Mouse (Mus musculus) G1E-ER4 (cell line): ENCODE measurements around the gene D130040H23Rik. TPM values are rescaled to one million over a fixed set of nuclear protein-coding genes. Genes with fewer than 3 reads are reported as not detected.

Experiments used
- GATA1 ChIP-seq: IDR thresholded peaks from one replicate; pipeline ENCODE4 v1.8.0; 2012; ENCODE audit warnings: low read length, inconsistent platforms
- polyA plus RNA-seq: library from polyadenylated mRNA; stranded (reverse); fragments of >175 nt; gene quantifications from 2 replicates; pipeline ENCODE4 v1.2.3, GENCODE M21; 2012

D130040H23Rik gene
- polyA plus RNA-seq: 0.03 TPM in 1 of 2 replicates, not detected in the other

- no peak for TF ChIP-seq GATA1
These were observed at the start of gene D130040H23Rik for GRCm38 (mm10) chr8:69270386-69271202. Gene D130040H23Rik, plus strand, starts transcription at chr8:69271080.

GRCm38 (mm10) chr8:69242541-69242940 is 28.3 kb upstream of the D130040H23Rik start:
- no peak for TF ChIP-seq GATA1

GRCm38 (mm10) chr8:69268525-69268924 is 2.4 kb upstream of the D130040H23Rik start:
- no peak for TF ChIP-seq GATA1

GRCm38 (mm10) chr8:69271203-69271554 is 299 bp downstream of the D130040H23Rik start:
- no peak for TF ChIP-seq GATA1

- TF ChIP-seq GATA1: no peak
These were observed 1.6 kb downstream of the D130040H23Rik start for GRCm38 (mm10) chr8:69272435-69272834.

- no peak for TF ChIP-seq GATA1
These were observed 53.9 kb downstream of the D130040H23Rik start for GRCm38 (mm10) chr8:69324771-69325170.

- no peak for TF ChIP-seq GATA1
These were observed 57.7 kb downstream of the D130040H23Rik start for GRCm38 (mm10) chr8:69328301-69329288.

Other genes starting within 250 kb of the D130040H23Rik start
- 1.1 and 2.0 TPM in 2 replicates for gene Zfp930, start 62.0 kb upstream of the D130040H23Rik start, polyA plus RNA-seq
- gene Gm9495, start 182.5 kb downstream of the D130040H23Rik start, polyA plus RNA-seq: not detected in 2 replicates